Mouse (Mus musculus): ENCODE measurements around the gene Lbhd1.
"Not testable (repeated sequence)": the region's sequence is repeated elsewhere in the genome, so short reads cannot be mapped to it uniquely, and the experiment has no call there.

Gene Lbhd1

GRCm38 (mm10) chr19:8871267-8872186 lies 12.0 kb upstream of the Lbhd1 start, which contains the start of gene Ubxn1:
TSS of gene Ubxn1 (plus strand) at chr19:8871496.
- peak; percentile 93 for DNase-seq (ENCODE audit: extremely low read depth, insufficient read length, low spot score)

- no peak for DNase-seq (ENCODE audit: extremely low read depth, insufficient read length, low spot score)
Observed at GRCm38 (mm10) chr19:8872266-8872840, 11.2 kb upstream of the Lbhd1 start.

- DNase-seq (ENCODE audit: extremely low read depth, insufficient read length, low spot score), result no peak
Observed at GRCm38 (mm10) chr19:8875031-8875430, 8.5 kb upstream of the Lbhd1 start.

- peak; percentile 65 for DNase-seq (ENCODE audit: extremely low read depth, insufficient read length, low spot score)
Observed at GRCm38 (mm10) chr19:8880311-8881033, 3.1 kb upstream of the Lbhd1 start, which contains the start of gene Uqcc3. TSS of gene Uqcc3 (minus strand) at chr19:8880923.

GRCm38 (mm10) chr19:8881034-8881392 lies 2.5 kb upstream of the Lbhd1 start:
- no peak for DNase-seq (ENCODE audit: extremely low read depth, insufficient read length, low spot score)

- no peak for DNase-seq (ENCODE audit: extremely low read depth, insufficient read length, low spot score)
Observed at GRCm38 (mm10) chr19:8886916-8887584, 3.5 kb downstream of the Lbhd1 start.

- DNase-seq (ENCODE audit: extremely low read depth, insufficient read length, low spot score), result no peak
Observed at GRCm38 (mm10) chr19:8887585-8888463, 4.3 kb downstream of the Lbhd1 start.

- peak; percentile 88 for DNase-seq (ENCODE audit: extremely low read depth, insufficient read length, low spot score)
Observed at GRCm38 (mm10) chr19:8888511-8889385, 5.2 kb downstream of the Lbhd1 start, which contains the start of the genes 1810009A15Rik and Gm49416. TSS of gene 1810009A15Rik (plus strand) at chr19:8888853. TSS of gene Gm49416 (plus strand) at chr19:8888926.

GRCm38 (mm10) chr19:8892829-8893766 lies 9.6 kb downstream of the Lbhd1 start, which contains the start of gene Ints5:
TSS of gene Ints5 (plus strand) at chr19:8893005.
- DNase-seq (ENCODE audit: extremely low read depth, insufficient read length, low spot score), result peak; percentile 80

GRCm38 (mm10) chr19:8895397-8895960 lies 11.9 kb downstream of the Lbhd1 start:
- no peak for DNase-seq (ENCODE audit: extremely low read depth, insufficient read length, low spot score)

- not testable (repeated sequence) for DNase-seq (ENCODE audit: extremely low read depth, insufficient read length, low spot score)
Observed at GRCm38 (mm10) chr19:8896231-8896630, 12.7 kb downstream of the Lbhd1 start.

- not testable (repeated sequence) for DNase-seq (ENCODE audit: extremely low read depth, insufficient read length, low spot score)
Observed at GRCm38 (mm10) chr19:8897211-8897864, 13.8 kb downstream of the Lbhd1 start.

GRCm38 (mm10) chr19:8897865-8898495 lies 14.4 kb downstream of the Lbhd1 start, which contains the start of gene Ganab:
TSS of gene Ganab (plus strand) at chr19:8898071.
- DNase-seq (ENCODE audit: extremely low read depth, insufficient read length, low spot score), result peak; percentile 92

GRCm38 (mm10) chr19:8898576-8898975 lies 15.0 kb downstream of the Lbhd1 start:
- DNase-seq (ENCODE audit: extremely low read depth, insufficient read length, low spot score), result no peak

GRCm38 (mm10) chr19:8899079-8899478 lies 15.5 kb downstream of the Lbhd1 start:
- DNase-seq (ENCODE audit: extremely low read depth, insufficient read length, low spot score), result no peak

GRCm38 (mm10) chr19:8903412-8903811 lies 19.9 kb downstream of the Lbhd1 start:
- no peak for DNase-seq (ENCODE audit: extremely low read depth, insufficient read length, low spot score)

Data from 3134 (cell line).